ENCODE assay signal across 8 mouse cellular contexts in genomic region chr10:80741146-80741545, GRCm38 (mm10). TPM values are rescaled to one million over a fixed set of nuclear protein-coding genes. Genes with fewer than 3 reads are reported as not detected.
A peak's percentile ranks its signal among the peaks of the same experiment; 100 is the strongest.
DNase-seq lines count a peak whose midpoint lies in the region; ATAC-seq and TF ChIP-seq lines count a peak whose summit lies in the region.

No protein-coding gene starts in this region.

- no peaks in the 10 kb centered on the region for H3K27me3 ChIP-seq in hindbrain, postnatal 0 days (ENCODE audit: insufficient read depth, low read length)
- H3K27me3 ChIP-seq in stomach, embryonic 14.5 days (ENCODE audit: control insufficient read depth, insufficient read depth, low read length), result no peaks in the 10 kb centered on the region

- peak overlapping the region; percentile 92 for H3K4me2 ChIP-seq in hindbrain, postnatal 0 days (ENCODE audit: low read depth, low read length)
- peak overlapping the region; percentile 99 for H3K4me2 ChIP-seq in stomach, embryonic 14.5 days (replicated peaks; ENCODE audit: low read depth, low read length)

- no peak overlapping the region for H3K27ac ChIP-seq in embryonic fibroblast, embryonic 13.5 days (ENCODE audit: insufficient read depth, low read length)
- peak overlapping the region; percentile 83; the same call in 1 of the 2 replicates for H3K27ac ChIP-seq in hindbrain, postnatal 0 days
- H3K27ac ChIP-seq in stomach, embryonic 14.5 days (ENCODE audit: low read length), result peak overlapping the region; percentile 67

- peak overlapping the region; percentile 99 for H3K9ac ChIP-seq in hindbrain, postnatal 0 days (replicated peaks; ENCODE audit: low read length)
- peak overlapping the region; percentile 96 for H3K9ac ChIP-seq in stomach, embryonic 14.5 days (replicated peaks; ENCODE audit: low read depth, low read length)

- 22% methylated on average over 5 of the region's 5 CpGs for WGBS in hindbrain, postnatal 0 days
- WGBS in lung, adult 2 months, result 4% methylated on average over 5 of the region's 5 CpGs
- 23% methylated on average over 5 of the region's 5 CpGs for WGBS in stomach, embryonic 14.5 days

- peak; percentile 16 for DNase-seq in thymus, postnatal 14 days
- DNase-seq in thymus, postnatal 36 days, result no peak
- DNase-seq in hindbrain, postnatal 0 days (ENCODE audit: low spot score), result peak; percentile 37
- peak; percentile 40 for DNase-seq in lung, adult 2 months
- DNase-seq in urinary bladder, postnatal 4 days (ENCODE audit: low spot score in 2 of 2), result no peak
- no peak for DNase-seq in layer of hippocampus, postnatal 36 days

- TF ChIP-seq POLR2A in embryonic fibroblast, embryonic 13.5 days (IDR thresholded peaks at IDR 0.05; ENCODE audit: low read depth, low read length), result no peak
- TF ChIP-seq POLR2A in lung, adult 2 months (IDR thresholded peaks at IDR 0.05; ENCODE audit: borderline replicate concordance, extremely low read depth, low read depth, low read length), result no peak

- no peaks in the 10 kb centered on the region for H3K9me3 ChIP-seq in hindbrain, postnatal 0 days (ENCODE audit: low read length)
- H3K9me3 ChIP-seq in stomach, embryonic 14.5 days (ENCODE audit: control insufficient read depth, low read depth, low read length), result no peaks in the 10 kb centered on the region

- ATAC-seq in hindbrain, postnatal 0 days, result no peak
- ATAC-seq in stomach, embryonic 14.5 days (ENCODE audit: insufficient number of reproducible peaks, insufficient read depth, low FRiP score, low read depth), result no peak

- H3K4me3 ChIP-seq in embryonic fibroblast, embryonic 13.5 days (ENCODE audit: insufficient read depth, low read length), result peak overlapping the region; percentile 100
- peak overlapping the region; percentile 100 for H3K4me3 ChIP-seq in hindbrain, postnatal 0 days (ENCODE audit: low read length)
- H3K4me3 ChIP-seq in lung, adult 2 months (replicated peaks; ENCODE audit: extremely low read depth, low read depth, low read length), result peak overlapping the region; percentile 92
- peak overlapping the region; percentile 99 for H3K4me3 ChIP-seq in stomach, embryonic 14.5 days (ENCODE audit: low read depth, low read length)

- TF ChIP-seq CTCF in embryonic fibroblast, embryonic 13.5 days (IDR thresholded peaks at IDR 0.05; ENCODE audit: borderline replicate concordance, insufficient read depth, low read length), result no peak
- TF ChIP-seq CTCF in hindbrain, postnatal 0 days (IDR thresholded peaks at IDR 0.05; ENCODE audit: low read depth), result no peak
- TF ChIP-seq CTCF in lung, adult 2 months (IDR thresholded peaks at IDR 0.05; ENCODE audit: insufficient read depth, low read length), result no peak

- no peaks in the 10 kb centered on the region for H3K36me3 ChIP-seq in hindbrain, postnatal 0 days (ENCODE audit: insufficient read depth, low read length)
- H3K36me3 ChIP-seq in stomach, embryonic 14.5 days (ENCODE audit: control insufficient read depth, insufficient read depth, low read length), result peaks cover 5% of the 10 kb centered on the region; the same call in 1 of the 2 replicates

- H3K4me1 ChIP-seq in embryonic fibroblast, embryonic 13.5 days (ENCODE audit: control insufficient read depth, insufficient read depth, low read length), result peaks cover 4% of the 10 kb centered on the region
- peaks cover 20% of the 10 kb centered on the region for H3K4me1 ChIP-seq in hindbrain, postnatal 0 days (ENCODE audit: insufficient read depth, low read length)
- H3K4me1 ChIP-seq in lung, adult 2 months (ENCODE audit: control insufficient read depth, insufficient read depth, low read length), result peaks cover 26% of the 10 kb centered on the region
- H3K4me1 ChIP-seq in stomach, embryonic 14.5 days (ENCODE audit: control insufficient read depth, insufficient read depth, low read length), result peaks cover 25% of the 10 kb centered on the region

RNA-seq across cellular contexts. Expression of gene Ap3d1, which starts 0.9 kb away (rescaled TPM):
- 116 and 155 TPM in 2 replicates for polyA plus RNA-seq in embryonic fibroblast, embryonic 13.5 days (2011; ENCODE audit: insufficient read length, low read depth, missing spikeins)
- 195 and 201 TPM in 2 replicates for total RNA-seq in hindbrain, postnatal 0 days (2014; rRNA removed)
- polyA plus RNA-seq in hindbrain, postnatal 0 days (2015; fragmentation: Nextera tagmentation; extraction: Ambion mirVana), result 99.2 and 99.7 TPM in 2 replicates
- 111 and 136 TPM in 2 replicates for polyA plus RNA-seq in lung, adult 2 months (2012; rRNA removed)
- 81.7 and 85.8 TPM in 2 replicates for polyA plus RNA-seq in stomach, embryonic 14.5 days (2014; fragmentation: Nextera tagmentation; extraction: Ambion mirVana)
- total RNA-seq in layer of hippocampus, postnatal 36 days (2021), result 100 to 1,000 TPM; 142 to 147 TPM

RNA-seq across cellular contexts. Expression of gene Dot1l, which starts 13.9 kb away (rescaled TPM):
- 22.3 and 22.4 TPM in 2 replicates for polyA plus RNA-seq in embryonic fibroblast, embryonic 13.5 days (2011; ENCODE audit: insufficient read length, low read depth, missing spikeins)
- 27.2 and 27.7 TPM in 2 replicates for total RNA-seq in hindbrain, postnatal 0 days (2014; rRNA removed)
- 10.3 and 12.6 TPM in 2 replicates for polyA plus RNA-seq in hindbrain, postnatal 0 days (2015; fragmentation: Nextera tagmentation; extraction: Ambion mirVana)
- polyA plus RNA-seq in lung, adult 2 months (2012; rRNA removed), result 29.9 and 43.0 TPM in 2 replicates
- 24.5 and 25.8 TPM in 2 replicates for polyA plus RNA-seq in stomach, embryonic 14.5 days (2014; fragmentation: Nextera tagmentation; extraction: Ambion mirVana)
- total RNA-seq in layer of hippocampus, postnatal 36 days (2021), result 10 to 100 TPM; 48.6 to 61.9 TPM

RNA-seq across cellular contexts. Expression of gene Izumo4, which starts 39.2 kb away (rescaled TPM):
- polyA plus RNA-seq in embryonic fibroblast, embryonic 13.5 days (2011; ENCODE audit: insufficient read length, low read depth, missing spikeins), result 24.6 and 38.5 TPM in 2 replicates
- total RNA-seq in hindbrain, postnatal 0 days (2014; rRNA removed), result 31.1 and 31.6 TPM in 2 replicates
- 46.7 and 52.2 TPM in 2 replicates for polyA plus RNA-seq in hindbrain, postnatal 0 days (2015; fragmentation: Nextera tagmentation; extraction: Ambion mirVana)
- polyA plus RNA-seq in lung, adult 2 months (2012; rRNA removed), result 61.9 and 70.8 TPM in 2 replicates
- 16.7 and 18.4 TPM in 2 replicates for polyA plus RNA-seq in stomach, embryonic 14.5 days (2014; fragmentation: Nextera tagmentation; extraction: Ambion mirVana)
- total RNA-seq in layer of hippocampus, postnatal 36 days (2021), result 10 to 100 TPM; 49.7 to 57.0 TPM

RNA-seq across cellular contexts. Expression of gene Mob3a, which starts 39.4 kb away (rescaled TPM):
- 40.9 and 56.0 TPM in 2 replicates for polyA plus RNA-seq in embryonic fibroblast, embryonic 13.5 days (2011; ENCODE audit: insufficient read length, low read depth, missing spikeins)
- 68.3 and 76.4 TPM in 2 replicates for total RNA-seq in hindbrain, postnatal 0 days (2014; rRNA removed)
- polyA plus RNA-seq in hindbrain, postnatal 0 days (2015; fragmentation: Nextera tagmentation; extraction: Ambion mirVana), result 37.2 and 38.8 TPM in 2 replicates
- polyA plus RNA-seq in lung, adult 2 months (2012; rRNA removed), result 51.5 and 52.4 TPM in 2 replicates
- polyA plus RNA-seq in stomach, embryonic 14.5 days (2014; fragmentation: Nextera tagmentation; extraction: Ambion mirVana), result 47.9 and 51.1 TPM in 2 replicates
- 10 to 100 TPM; 16.0 to 16.1 TPM for total RNA-seq in layer of hippocampus, postnatal 36 days (2021)

RNA-seq across cellular contexts. Expression of gene Sf3a2, which starts 56.9 kb away (rescaled TPM):
- 48.0 and 49.3 TPM in 2 replicates for polyA plus RNA-seq in embryonic fibroblast, embryonic 13.5 days (2011; ENCODE audit: insufficient read length, low read depth, missing spikeins)
- 14.2 and 22.0 TPM in 2 replicates for total RNA-seq in hindbrain, postnatal 0 days (2014; rRNA removed)
- 48.7 and 53.2 TPM in 2 replicates for polyA plus RNA-seq in hindbrain, postnatal 0 days (2015; fragmentation: Nextera tagmentation; extraction: Ambion mirVana)
- polyA plus RNA-seq in lung, adult 2 months (2012; rRNA removed), result 35.7 and 38.7 TPM in 2 replicates
- 77.7 and 81.8 TPM in 2 replicates for polyA plus RNA-seq in stomach, embryonic 14.5 days (2014; fragmentation: Nextera tagmentation; extraction: Ambion mirVana)
- total RNA-seq in layer of hippocampus, postnatal 36 days (2021), result 10 to 100 TPM; 43.8 to 47.1 TPM

Comparison
In these comparisons a context has a peak if more than half of its experiments do, and no peak if none do; other contexts are left out.
1. DNase-seq: peak in thymus, postnatal 14 days (single experiment), hindbrain, postnatal 0 days (single experiment) and lung, adult 2 months (single experiment); none in thymus, postnatal 36 days (0 of 2), urinary bladder, postnatal 4 days (0 of 2) and layer of hippocampus, postnatal 36 days (0 of 2).
2. Peak in every context shown above with its lines, with median percentiles within 50 percentile points of each other: H3K4me3 ChIP-seq.